Comparison of ENCODE assay signal across 8 mouse cellular contexts in genomic region chr8:95886647-95887577, GRCm38 (mm10). TPM values are rescaled to one million over a fixed set of nuclear protein-coding genes. Genes with fewer than 3 reads are reported as not detected.
DNase-seq lines count a peak whose midpoint lies in the region; ATAC-seq lines count a peak whose summit lies in the region.

No protein-coding gene starts in this region.

- H3K36me3 ChIP-seq in hindbrain, embryonic 13.5 days: no peaks in the 10 kb centered on the region

- H3K27ac ChIP-seq in hindbrain, embryonic 13.5 days: peak overlapping the region; percentile 84

- peak overlapping the region; percentile 86 for H3K9ac ChIP-seq in hindbrain, embryonic 13.5 days

- H3K4me3 ChIP-seq in hindbrain, embryonic 13.5 days: peak overlapping the region; percentile 92

- DNase-seq in adrenal gland, adult (ENCODE audit: inconsistent age in 2 of 2, low spot score in 1 of 2): peak; percentile 68 to 85
- no peak for DNase-seq in adrenal gland, postnatal 4 days (ENCODE audit: low spot score in 2 of 2)
- DNase-seq in cerebellum, adult 11-12 months: peak; percentile 57
- DNase-seq in gastrocnemius, adult 18-20 months (ENCODE audit: low spot score): peak; percentile 68
- peak; percentile 26 to 28 for DNase-seq in left cerebral cortex, adult 8-10 months (ENCODE audit: low spot score in 2 of 2)
- peak; percentile 77 for DNase-seq in skeletal muscle tissue, adult 2 months (ENCODE audit: low read depth, low spot score)

- H3K4me1 ChIP-seq in hindbrain, embryonic 13.5 days (replicated peaks): peaks cover 28% of the 10 kb centered on the region

- H3K27me3 ChIP-seq in hindbrain, embryonic 13.5 days: no peaks in the 10 kb centered on the region

- no peaks in the 10 kb centered on the region for H3K9me3 ChIP-seq in hindbrain, embryonic 13.5 days

- 72% methylated on average over 17 of the region's 17 CpGs for WGBS in hindbrain, embryonic 13.5 days

- H3K4me2 ChIP-seq in hindbrain, embryonic 13.5 days: peak overlapping the region; percentile 79

- no peak for ATAC-seq in hindbrain, embryonic 13.5 days (ENCODE audit: low FRiP score)
- ATAC-seq in megakaryocyte, adult 5-6 weeks (ENCODE audit: poor library complexity, severe bottlenecking): peak; percentile 70

RNA-seq across cellular contexts. Expression of gene Got2, which starts 1.4 kb away (rescaled TPM):
- total RNA-seq in adrenal gland, postnatal 4 days (2021): 100 to 1,000 TPM; 160 to 170 TPM
- total RNA-seq in gastrocnemius, adult 18-20 months (2021): 100 to 1,000 TPM; 390 to 437 TPM
- polyA plus RNA-seq in hindbrain, embryonic 13.5 days (2015; fragmentation: Nextera tagmentation; extraction: Ambion mirVana): 186 and 188 TPM in 2 replicates
- 100 to 1,000 TPM; 236 to 256 (median 250) TPM for total RNA-seq in left cerebral cortex, adult 8-10 months (2022)
- 80.2 and 81.2 TPM in 2 replicates for total RNA-seq in megakaryocyte, adult 5-6 weeks (2015)
- total RNA-seq in megakaryocyte, adult 5-6 weeks (2017): 69.6 and 77.8 TPM in 2 replicates

RNA-seq across cellular contexts. Expression of gene Slc38a7, which starts 33.6 kb away (rescaled TPM):
- total RNA-seq in adrenal gland, postnatal 4 days (2021): 10 to 100 TPM; 25.3 to 25.5 TPM
- 1 to 10 TPM; 5.5 to 5.8 TPM for total RNA-seq in gastrocnemius, adult 18-20 months (2021)
- polyA plus RNA-seq in hindbrain, embryonic 13.5 days (2015; fragmentation: Nextera tagmentation; extraction: Ambion mirVana): 20.8 and 24.6 TPM in 2 replicates
- 10 to 100 TPM; 22.7 to 27.9 (median 25.4) TPM for total RNA-seq in left cerebral cortex, adult 8-10 months (2022)
- 8.0 and 10.0 TPM in 2 replicates for total RNA-seq in megakaryocyte, adult 5-6 weeks (2015)
- 9.1 and 11.7 TPM in 2 replicates for total RNA-seq in megakaryocyte, adult 5-6 weeks (2017)

Comparison
In these comparisons a context has a peak if more than half of its experiments do, and no peak if none do; other contexts are left out.
1. DNase-seq: peak in adrenal gland, adult (2 of 2), cerebellum, adult 11-12 months (single experiment), gastrocnemius, adult 18-20 months (single experiment), left cerebral cortex, adult 8-10 months (2 of 2) and skeletal muscle tissue, adult 2 months (single experiment); none in adrenal gland, postnatal 4 days (0 of 2).